Mouse (Mus musculus) stomach, embryonic 15.5 days (tissue): ENCODE data around the gene Arpc1a. TPM values are rescaled to one million over a fixed set of nuclear protein-coding genes. Genes with fewer than 3 reads are reported as not detected.
"Not testable (repeated sequence)": the region's sequence is repeated elsewhere in the genome, so short reads cannot be mapped to it uniquely, and the experiment has no call there.

Experiments used
- ATAC-seq: fragments of 200-750 bp; cut with Nextera tagmentation; 2 replicates; pipeline ENCODE4 v1.8.0; 2017; ENCODE audit warnings: low read depth, moderate number of reproducible peaks, moderate TSS enrichment; ENCODE audit not compliant: insufficient read depth, low FRiP score
- H3K27ac ChIP-seq: fragments of 300-500 bp; sonication (generic); 2 replicates; pipeline ENCODE4 v1.5.1; 2015; ENCODE audit warnings: mild to moderate bottlenecking, inconsistent platforms
- H3K27me3 ChIP-seq: fragments of 300-500 bp; sonication (generic); replicated peaks from 2 replicates; pipeline ENCODE4 v1.6.1; 2015; ENCODE audit warnings: inconsistent platforms
- H3K36me3 ChIP-seq: fragments of 300-500 bp; sonication (generic); 2 replicates; pipeline ENCODE4 v1.6.1; 2015; ENCODE audit warnings: inconsistent platforms
- H3K4me1 ChIP-seq: fragments of 300-500 bp; sonication (generic); 2 replicates; pipeline ENCODE4 v1.6.1; 2015; ENCODE audit warnings: inconsistent platforms
- H3K4me2 ChIP-seq: fragments of 300-500 bp; sonication (generic); 2 replicates; pipeline ENCODE4 v1.6.1; 2015; ENCODE audit warnings: mild to moderate bottlenecking, inconsistent platforms
- H3K4me3 ChIP-seq: fragments of 300-500 bp; sonication (generic); replicated peaks from 2 replicates; pipeline ENCODE4 v1.5.1; 2015; ENCODE audit warnings: inconsistent platforms
- H3K9ac ChIP-seq: fragments of 300-500 bp; sonication (generic); 2 replicates; pipeline ENCODE4 v1.6.1; 2015; ENCODE audit warnings: inconsistent platforms
- H3K9me3 ChIP-seq: fragments of 300-500 bp; sonication (generic); 2 replicates; pipeline ENCODE4 v1.6.1; 2016; ENCODE audit warnings: inconsistent platforms
- WGBS: fragments of 180-500 bp; shearing (Covaris S2); methylation state at CpG from one replicate; pipeline ENCODE4 v1.1.7; 2015; 5-methylcytosine and 5-hydroxymethylcytosine counted together
- polyA plus RNA-seq: library from polyadenylated mRNA; unstranded; fragments of >200 nt; fragmentation: Nextera tagmentation; extraction: Ambion mirVana; gene quantifications from 2 replicates; pipeline ENCODE4 v1.2.1, GENCODE M21; 2015

The Arpc1a gene
- polyA plus RNA-seq, 1 experiment from 2014 or later = 134 TPM

GRCm38 (mm10) chr5:145123396-145123795 is 39.8 kb downstream of the Arpc1a start:
- H3K4me2 ChIP-seq = no peak overlapping the region
- no peak overlapping the region for H3K27ac ChIP-seq
- ATAC-seq = no peak
- no peaks in the 10 kb centered on the region for H3K27me3 ChIP-seq
- no peaks in the 10 kb centered on the region for H3K9me3 ChIP-seq
- 95% methylated on average over 19 of the region's 19 CpGs for WGBS
- no peak overlapping the region for H3K4me3 ChIP-seq
- no peaks in the 10 kb centered on the region for H3K4me1 ChIP-seq
- H3K36me3 ChIP-seq = peaks cover 44% of the 10 kb centered on the region
- no peak overlapping the region for H3K9ac ChIP-seq

DNA sequence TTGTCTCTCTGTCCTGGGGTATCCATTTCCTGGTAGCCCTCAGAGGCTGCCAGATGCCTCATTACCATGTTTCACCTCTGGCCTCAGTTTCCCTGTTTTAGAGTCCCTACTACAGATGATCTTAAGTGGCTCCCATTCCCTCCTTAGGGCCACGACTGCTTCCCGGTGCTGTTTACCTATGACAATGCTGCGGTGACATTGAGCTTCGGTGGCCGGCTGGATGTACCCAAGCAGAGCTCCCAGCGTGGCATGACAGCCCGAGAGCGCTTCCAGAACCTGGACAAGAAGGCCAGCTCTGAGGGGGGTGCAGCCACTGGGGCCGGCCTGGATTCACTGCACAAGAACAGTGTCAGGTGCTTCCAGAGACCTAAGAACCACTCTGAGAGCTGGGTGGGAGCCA is 43.0 kb downstream of the Arpc1a start:
- Histone ChIP-seq H3K9me3 (no peaks in the 10 kb centered on the region), H3K9ac (no peak overlapping the region), H3K4me1 (no peaks in the 10 kb centered on the region), H3K27ac (no peak overlapping the region), H3K4me3 (no peak overlapping the region), H3K4me2 (no peak overlapping the region), H3K36me3 (peaks cover 72% of the 10 kb centered on the region), H3K27me3 (no peaks in the 10 kb centered on the region)
- no peak for ATAC-seq
- WGBS = 90% methylated on average over 9 of the region's 9 CpGs

- H3K27ac ChIP-seq = no peak overlapping the region
- H3K36me3 ChIP-seq = peaks cover 86% of the 10 kb centered on the region
- no peak overlapping the region for H3K4me2 ChIP-seq
- H3K4me3 ChIP-seq = no peak overlapping the region
- H3K4me1 ChIP-seq = no peaks in the 10 kb centered on the region
- no peaks in the 10 kb centered on the region for H3K9me3 ChIP-seq
- no peaks in the 10 kb centered on the region for H3K27me3 ChIP-seq
- 91% methylated on average over 4 of the region's 4 CpGs for WGBS
- ATAC-seq = no peak
- H3K9ac ChIP-seq = no peak overlapping the region
Observed at GRCm38 (mm10) chr5:145129124-145129523, 45.5 kb downstream of the Arpc1a start.

DNA sequence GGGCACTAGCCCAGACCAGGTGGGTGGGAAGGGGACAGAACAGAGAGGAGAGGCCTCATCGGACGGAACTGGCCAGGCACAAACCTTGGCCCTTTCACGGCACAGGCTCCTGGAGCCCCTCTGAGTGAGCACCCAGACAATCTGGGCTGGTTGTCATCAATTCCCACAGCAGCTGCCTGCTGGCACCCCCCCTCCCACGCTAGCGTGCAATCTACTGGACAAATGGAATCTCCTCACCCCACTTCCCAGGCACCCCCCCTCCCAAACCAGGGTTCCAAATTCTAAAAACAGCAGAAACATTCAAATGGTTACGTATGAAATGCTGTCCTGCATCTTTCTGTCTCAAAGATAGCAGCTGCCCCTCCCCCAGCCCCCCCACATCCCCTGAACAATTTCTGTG is 46.1 kb downstream of the Arpc1a start:
- not testable (repeated sequence) for H3K9ac ChIP-seq, H3K4me3 ChIP-seq, ATAC-seq, H3K9me3 ChIP-seq, H3K4me1 ChIP-seq, H3K27ac ChIP-seq, H3K4me2 ChIP-seq, H3K27me3 ChIP-seq
- WGBS = 85% methylated on average over 6 of the region's 6 CpGs
- peaks cover 85% of the 10 kb centered on the region for H3K36me3 ChIP-seq

DNA sequence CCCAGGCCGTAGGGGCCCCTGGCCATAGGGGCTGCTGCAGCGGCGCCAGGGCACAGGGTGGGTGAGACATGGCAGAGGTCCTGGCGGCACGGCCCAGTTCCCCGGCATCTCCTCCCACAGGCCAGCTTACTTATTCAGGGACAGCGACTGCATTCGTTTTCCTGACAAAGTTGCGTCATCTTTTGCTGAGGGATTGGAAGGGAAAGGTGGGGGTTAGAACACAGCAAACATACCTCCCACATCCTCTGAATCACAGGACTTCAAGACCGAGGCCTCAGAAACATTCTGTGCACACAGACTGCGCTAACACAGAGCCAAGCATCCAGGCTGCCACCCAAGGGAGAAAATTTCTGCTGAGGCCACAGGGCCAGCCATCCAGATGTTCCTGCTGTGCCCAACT is 46.6 kb downstream of the Arpc1a start:
- no peak for ATAC-seq
- H3K36me3 ChIP-seq = peaks cover 81% of the 10 kb centered on the region

GRCm38 (mm10) chr5:145130995-145131394 is 47.4 kb downstream of the Arpc1a start:
- no peak overlapping the region for H3K9ac ChIP-seq
- H3K4me1 ChIP-seq = no peaks in the 10 kb centered on the region
- 85% methylated on average over 3 of the region's 3 CpGs for WGBS

More for the DNA sequence above, 46.6 kb downstream of the Arpc1a start:
- H3K27ac ChIP-seq = no peak overlapping the region
- H3K4me1 ChIP-seq = no peaks in the 10 kb centered on the region
- 85% methylated on average over 11 of the region's 11 CpGs for WGBS
- no peak overlapping the region for H3K4me3 ChIP-seq
- H3K9ac ChIP-seq = no peak overlapping the region
- no peak overlapping the region for H3K4me2 ChIP-seq
- no peaks in the 10 kb centered on the region for H3K27me3 ChIP-seq
- no peaks in the 10 kb centered on the region for H3K9me3 ChIP-seq

GRCm38 (mm10) chr5:145133275-145133674 is 49.6 kb downstream of the Arpc1a start:
- not testable (repeated sequence) for ATAC-seq, H3K9ac ChIP-seq, H3K4me1 ChIP-seq, H3K4me2 ChIP-seq, H3K27me3 ChIP-seq, H3K9me3 ChIP-seq, H3K27ac ChIP-seq, H3K4me3 ChIP-seq
- H3K36me3 ChIP-seq = peaks cover 60% of the 10 kb centered on the region
- 86% methylated on average over 6 of the region's 6 CpGs for WGBS

More at GRCm38 (mm10) chr5:145130995-145131394, 47.4 kb downstream of the Arpc1a start:
- Histone ChIP-seq H3K27ac (no peak overlapping the region), H3K4me2 (no peak overlapping the region), H3K9me3 (no peaks in the 10 kb centered on the region), H3K36me3 (peaks cover 75% of the 10 kb centered on the region), H3K27me3 (no peaks in the 10 kb centered on the region), H3K4me3 (no peak overlapping the region)
- ATAC-seq = no peak

- ATAC-seq = no peak
- Histone ChIP-seq H3K4me1 (peaks cover 21% of the 10 kb centered on the region), H3K9ac (peak overlapping the region; percentile 94), H3K9me3 (no peaks in the 10 kb centered on the region), H3K4me3 (peak overlapping the region; percentile 98), H3K27ac (peak overlapping the region; percentile 91; the same call in 1 of the 2 replicates), H3K36me3 (peaks cover 28% of the 10 kb centered on the region), H3K4me2 (peak overlapping the region; percentile 68), H3K27me3 (no peaks in the 10 kb centered on the region)
- WGBS = 4% methylated on average over 6 of the region's 6 CpGs
Observed at GRCm38 (mm10) chr5:145138836-145139235, 55.2 kb downstream of the Arpc1a start.

GRCm38 (mm10) chr5:145139571-145140519 is 56.2 kb downstream of the Arpc1a start, which contains the start of the genes Pdap1 and Bud31:
Pdap1 (minus strand) TSS chr5:145140238.
Bud31 (plus strand) TSS chr5:145140362.
- Histone ChIP-seq H3K4me1 (peaks cover 21% of the 10 kb centered on the region), H3K36me3 (peaks cover 24% of the 10 kb centered on the region), H3K4me3 (peak within 1 kb of the TSS; percentile 98), H3K27me3 (no peaks in the 10 kb centered on the region), H3K4me2 (peak within 1 kb of the TSS; percentile 68), H3K9me3 (no peaks in the 10 kb centered on the region), H3K9ac (peak within 1 kb of the TSS; percentile 94), H3K27ac (peak within 1 kb of the TSS; percentile 91)
- peak; percentile 94 for ATAC-seq
- under 1% methylated on average over 84 of the region's 84 CpGs for WGBS

- Histone ChIP-seq H3K9ac (peak overlapping the region; percentile 80), H3K27ac (peak overlapping the region; percentile 91), H3K36me3 (peaks cover 31% of the 10 kb centered on the region), H3K4me2 (peak overlapping the region; percentile 65), H3K4me3 (peak overlapping the region; percentile 98), H3K9me3 (no peaks in the 10 kb centered on the region), H3K27me3 (no peaks in the 10 kb centered on the region), H3K4me1 (peaks cover 21% of the 10 kb centered on the region)
- under 1% methylated on average over 18 of the region's 18 CpGs for WGBS
- ATAC-seq = no peak
Observed at GRCm38 (mm10) chr5:145140611-145141010, 57.0 kb downstream of the Arpc1a start.

- H3K27me3 ChIP-seq = no peaks in the 10 kb centered on the region
- no peaks in the 10 kb centered on the region for H3K9me3 ChIP-seq
- no peak overlapping the region for H3K27ac ChIP-seq
- WGBS = 87% methylated on average over 5 of the region's 5 CpGs
- H3K9ac ChIP-seq = no peak overlapping the region
- ATAC-seq = no peak
- no peaks in the 10 kb centered on the region for H3K4me1 ChIP-seq
- H3K4me2 ChIP-seq = no peak overlapping the region
- peaks cover 87% of the 10 kb centered on the region for H3K36me3 ChIP-seq
- no peak overlapping the region for H3K4me3 ChIP-seq
Observed at GRCm38 (mm10) chr5:145147748-145148147, 64.1 kb downstream of the Arpc1a start.

- 86% methylated on average over 6 of the region's 6 CpGs for WGBS
- no peak for ATAC-seq
- no peak overlapping the region for H3K9ac ChIP-seq
- H3K4me3 ChIP-seq = no peak overlapping the region
- H3K27ac ChIP-seq = no peak overlapping the region
- no peaks in the 10 kb centered on the region for H3K27me3 ChIP-seq
- no peaks in the 10 kb centered on the region for H3K4me1 ChIP-seq
- no peaks in the 10 kb centered on the region for H3K9me3 ChIP-seq
- no peak overlapping the region for H3K4me2 ChIP-seq
- peaks cover 81% of the 10 kb centered on the region for H3K36me3 ChIP-seq
Observed at GRCm38 (mm10) chr5:145149294-145149693, 65.7 kb downstream of the Arpc1a start.
